Mouse (Mus musculus) regulatory T cell (primary cell): ENCODE measurements at regions not wholly inside any gene's neighbourhood (a gene's known extent, or its start where the extent isn't known, plus 50 kb on each side); places are given as distances from the start of the nearest gene placed in this dataset.
"Not testable (repeated sequence)": the region's sequence is repeated elsewhere in the genome, so short reads cannot be mapped to it uniquely, and the experiment has no call there.

Experiments used
- in situ Hi-C: fragments of 300-600 bp; cut with MboI, MseI; formaldehyde crosslinking; loops from one replicate; pipeline ENCODE4 v1.15.1; 2025; ENCODE audit warnings: high pct_unique_total_duplicates

DNA sequence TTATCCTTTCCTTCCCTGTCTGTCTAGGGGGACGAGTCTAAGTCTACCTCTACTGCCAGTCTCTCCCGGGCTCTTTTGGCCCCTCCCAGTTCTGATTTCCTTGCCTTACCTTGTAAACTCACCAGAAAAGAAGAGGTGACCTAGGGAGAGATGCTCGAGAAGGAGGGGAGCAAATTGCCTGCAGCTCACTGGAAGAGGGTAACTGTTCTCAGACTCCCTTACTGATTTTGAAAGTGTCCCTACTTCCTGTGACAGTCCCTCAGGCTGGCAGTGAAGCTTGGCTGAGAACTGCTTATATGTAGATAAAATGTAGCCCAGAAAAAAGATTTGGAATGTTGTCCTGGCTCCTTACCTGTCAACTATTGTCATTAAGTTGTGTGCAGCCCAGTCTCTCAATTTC, 180.6 kb upstream of the Tab2 start:
- in situ Hi-C loops, result loop anchor here (5.0 kb wide), 1 partner anchor 36 kb away; no protein-coding TSS in a partner anchor

DNA sequence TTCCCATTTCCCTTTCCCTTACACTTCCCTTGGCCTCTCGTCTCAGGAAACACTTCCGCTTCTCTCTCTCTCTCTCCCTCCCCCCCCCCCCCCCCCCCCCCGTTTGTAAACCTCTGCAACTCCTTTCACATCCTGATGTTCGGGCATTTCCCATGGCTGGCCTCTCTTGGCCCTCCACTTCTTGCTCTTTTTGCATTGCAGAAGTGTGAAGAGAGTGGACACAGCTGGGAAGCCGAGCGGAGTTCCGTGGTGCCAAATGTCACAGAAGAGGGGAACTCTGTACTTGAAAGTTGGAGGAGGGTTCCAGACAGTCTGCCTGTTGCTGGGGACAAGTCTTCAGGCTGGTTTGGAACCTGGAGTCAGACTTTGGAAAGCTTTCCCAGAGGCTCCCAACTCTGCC, 179.2 kb upstream of the Tab2 start:
- in situ Hi-C loops, result loop anchor here (5.0 kb wide), 1 partner anchor 37 kb away; no protein-coding TSS in a partner anchor

DNA sequence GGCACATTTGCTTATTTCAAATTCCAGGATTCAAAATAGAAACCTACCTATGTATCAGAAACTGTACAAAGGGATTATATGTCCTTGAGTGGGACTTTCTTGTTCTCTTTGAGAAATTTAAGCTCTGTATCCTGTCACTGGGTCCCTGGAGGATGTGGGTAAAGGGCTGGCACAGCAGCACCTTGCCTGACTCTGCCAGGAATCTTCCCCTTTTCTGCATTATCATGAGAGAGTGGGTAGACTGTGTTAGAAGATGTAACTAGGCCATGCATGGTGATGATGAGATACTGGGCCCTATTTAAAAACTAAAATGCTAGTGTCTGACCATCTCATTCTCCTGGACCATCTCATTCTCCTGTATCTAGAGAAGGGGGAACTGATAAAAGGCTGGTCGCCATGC, 178.4 kb upstream of the Tab2 start:
- in situ Hi-C loops, result no loop called here

GRCm38 (mm10) chr10:8133451-8133952, 177.5 kb upstream of the Tab2 start:
- in situ Hi-C loops, result no loop called here

DNA sequence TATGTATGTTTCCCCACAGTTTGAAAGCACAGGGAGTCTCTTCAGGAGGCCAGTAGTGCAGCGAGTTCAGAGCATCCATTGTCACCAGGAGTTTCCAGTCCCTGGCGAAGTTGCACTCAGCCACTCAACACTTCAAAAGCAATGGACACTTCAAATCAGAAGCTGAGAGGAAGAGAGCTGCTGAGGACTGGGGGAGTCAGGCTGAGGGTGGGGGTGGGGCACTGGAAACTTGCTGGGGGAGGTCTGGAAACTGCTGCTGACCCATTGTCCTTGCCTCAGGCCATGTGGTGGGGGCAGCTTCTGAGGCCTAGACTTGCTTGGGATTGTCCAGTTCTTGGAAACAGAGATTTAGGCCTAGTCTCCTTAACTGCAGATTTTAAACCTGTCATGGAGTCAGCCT, 176.8 kb upstream of the Tab2 start:
- in situ Hi-C loops, result no loop called here

DNA sequence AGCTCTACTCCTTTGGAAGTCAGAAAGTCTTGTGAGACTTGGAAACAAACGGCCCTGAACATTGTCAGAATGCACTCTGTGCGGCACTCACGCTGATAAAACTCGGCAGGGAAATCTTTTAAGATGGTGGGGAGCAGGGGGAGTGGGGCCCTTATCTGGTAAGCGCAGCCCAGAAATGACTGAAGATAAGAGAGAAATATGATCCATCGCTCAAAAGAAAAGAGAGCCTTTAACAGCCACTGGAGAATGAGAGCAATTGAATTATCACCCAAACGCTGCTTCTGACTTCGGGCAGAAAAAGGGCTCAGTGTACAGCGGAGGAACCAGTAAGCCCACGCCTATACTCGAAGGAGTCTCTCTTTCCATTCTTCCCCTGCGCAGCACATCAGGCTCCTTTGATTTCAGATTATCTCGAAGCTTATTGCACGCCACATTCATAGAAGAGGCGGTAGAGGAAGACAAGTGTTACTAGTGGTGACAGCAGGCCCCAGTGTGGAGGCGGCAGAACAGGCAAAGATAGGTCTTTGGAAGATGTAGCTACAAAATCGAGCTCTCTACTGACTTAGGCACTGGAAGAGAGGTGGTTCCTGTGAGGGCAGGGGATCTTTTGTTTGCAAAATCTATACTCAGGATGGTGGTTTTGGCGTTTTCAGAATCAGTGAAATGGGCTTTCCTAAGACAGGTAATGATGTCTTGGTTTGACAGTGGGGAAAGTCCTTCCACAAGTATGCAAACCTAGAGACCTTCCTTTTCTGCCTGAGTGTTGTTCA, 174.6 kb upstream of the Tab2 start:
- in situ Hi-C loops, result no loop called here

GRCm38 (mm10) chr10:8130057-8130456, 174.0 kb upstream of the Tab2 start:
- in situ Hi-C loops, result no loop called here

DNA sequence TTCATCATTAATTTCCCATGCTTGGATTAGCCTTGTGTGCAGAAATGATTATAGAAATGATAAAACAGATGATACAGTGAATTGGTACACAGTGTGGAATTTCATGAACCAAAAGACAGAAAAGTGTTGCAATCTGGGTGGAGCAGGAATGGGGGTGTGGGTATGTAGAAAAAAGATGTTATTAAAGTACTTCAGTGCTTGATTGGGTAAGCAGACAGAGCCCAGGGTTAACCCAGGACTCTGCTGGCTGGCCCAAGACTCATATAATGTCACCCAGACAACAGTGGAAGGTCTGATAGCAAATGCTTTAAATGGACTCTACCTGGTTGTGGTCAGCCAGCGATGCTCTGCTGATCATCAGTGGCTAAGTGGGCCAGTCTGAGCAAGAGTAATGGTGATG, 168.1 kb upstream of the Tab2 start:
- in situ Hi-C loops, result no loop called here

- in situ Hi-C loops, result no loop called here
Observed at GRCm38 (mm10) chr10:8121895-8122294, 165.9 kb upstream of the Tab2 start.

DNA sequence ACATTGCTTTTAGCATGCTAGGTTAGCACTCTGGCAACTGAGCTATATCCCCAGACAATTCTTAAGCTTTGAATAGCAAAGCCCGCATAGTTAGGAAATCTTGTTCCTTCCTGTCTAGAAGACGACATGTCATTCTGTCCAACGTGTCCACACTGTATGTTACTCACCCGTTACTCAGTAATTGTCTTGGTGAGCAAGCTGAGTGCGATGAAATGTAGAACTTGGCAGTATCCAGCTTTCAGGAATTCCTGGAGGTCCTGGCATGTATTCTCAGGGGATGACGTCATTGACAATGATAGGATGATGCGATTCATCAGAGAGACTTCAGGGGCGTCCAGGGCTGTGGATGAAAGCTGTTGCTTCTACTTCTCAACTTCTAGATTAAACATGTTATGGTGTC, 160.8 kb upstream of the Tab2 start:
- in situ Hi-C loops, result no loop called here

DNA sequence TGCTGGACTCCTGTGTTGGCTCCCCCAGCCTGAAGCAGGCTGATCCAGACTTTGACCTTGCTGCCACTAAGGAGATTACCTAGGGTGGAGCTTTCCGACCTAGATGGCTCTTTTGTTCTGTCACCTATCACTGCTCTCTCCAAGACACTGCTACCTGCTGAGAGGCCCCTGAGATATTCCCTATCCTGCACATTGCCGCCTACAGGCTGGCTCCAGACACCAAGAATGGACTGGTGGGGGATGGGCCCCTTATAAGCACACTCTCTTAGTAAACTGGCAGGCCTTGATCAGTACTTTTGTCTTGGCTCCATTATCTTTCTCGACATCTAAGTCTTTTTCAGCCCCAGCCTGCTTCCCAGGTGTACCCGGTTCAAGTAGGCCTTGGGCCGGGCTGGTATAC, 158.9 kb upstream of the Tab2 start:
- in situ Hi-C loops, result not testable (repeated sequence)

DNA sequence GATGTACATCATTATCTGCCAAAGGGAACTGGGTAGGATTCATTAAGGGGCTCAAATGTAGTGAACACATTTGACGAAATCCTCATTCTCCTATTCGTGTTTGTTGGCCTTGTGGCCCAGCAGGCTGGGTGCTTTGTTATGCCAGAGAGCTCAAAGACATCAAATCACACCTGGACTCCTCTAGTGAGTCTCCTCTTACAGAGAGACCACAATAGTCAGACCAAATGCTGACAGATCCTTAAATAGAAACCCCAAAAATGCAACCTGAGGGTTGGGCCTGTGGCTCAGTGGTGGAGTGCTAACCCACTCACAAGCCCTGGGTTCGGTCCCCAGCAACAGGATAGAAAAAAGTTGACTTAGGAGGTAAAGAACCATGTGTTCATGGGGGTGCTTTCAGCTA, 158.5 kb upstream of the Tab2 start:
- in situ Hi-C loops, result no loop called here

DNA sequence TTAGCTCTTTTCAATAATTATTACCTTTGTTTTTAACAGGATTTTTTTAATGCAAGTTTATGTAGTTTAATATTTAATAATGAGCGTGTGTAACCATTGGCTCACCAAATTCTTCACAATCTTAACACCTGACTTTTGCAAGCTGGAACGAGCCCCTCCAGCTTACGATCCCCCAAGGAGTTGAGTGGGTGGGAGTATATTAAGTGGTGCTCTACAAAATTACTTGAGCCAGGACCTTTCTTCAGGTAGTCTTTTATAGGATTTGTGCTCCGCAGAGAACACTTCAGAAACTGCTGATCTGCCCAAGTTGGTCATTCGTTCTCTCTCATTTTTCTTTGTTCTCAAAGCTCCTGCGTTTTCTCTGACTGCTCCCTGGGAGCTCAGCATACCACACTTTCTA, 144.5 kb upstream of the Tab2 start:
- in situ Hi-C loops, result loop anchor here (10.0 kb wide), 1 partner anchor 574 kb away; no protein-coding TSS in a partner anchor

GRCm38 (mm10) chr10:8095924-8096323, 139.9 kb upstream of the Tab2 start:
- in situ Hi-C loops, result no loop called here

DNA sequence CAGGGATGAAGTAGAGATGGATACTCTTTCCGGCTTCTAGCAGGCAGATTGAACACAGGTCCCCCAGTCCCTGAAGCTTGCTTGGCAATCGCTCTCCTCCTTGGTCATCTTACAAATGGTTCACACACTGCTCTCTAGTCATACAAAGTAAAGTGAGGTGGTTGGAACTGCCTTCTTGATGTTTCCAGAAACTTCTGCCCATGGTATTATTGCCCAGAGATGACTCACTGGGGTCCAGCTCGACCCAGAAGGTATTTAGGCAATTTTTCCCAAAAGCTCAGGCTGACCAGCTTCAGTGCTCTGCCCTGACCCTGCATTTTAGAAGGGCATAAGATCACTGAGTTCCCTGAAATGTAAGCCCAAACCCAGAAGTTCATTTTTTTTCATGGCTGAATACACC, 139.2 kb upstream of the Tab2 start:
- in situ Hi-C loops, result no loop called here

DNA sequence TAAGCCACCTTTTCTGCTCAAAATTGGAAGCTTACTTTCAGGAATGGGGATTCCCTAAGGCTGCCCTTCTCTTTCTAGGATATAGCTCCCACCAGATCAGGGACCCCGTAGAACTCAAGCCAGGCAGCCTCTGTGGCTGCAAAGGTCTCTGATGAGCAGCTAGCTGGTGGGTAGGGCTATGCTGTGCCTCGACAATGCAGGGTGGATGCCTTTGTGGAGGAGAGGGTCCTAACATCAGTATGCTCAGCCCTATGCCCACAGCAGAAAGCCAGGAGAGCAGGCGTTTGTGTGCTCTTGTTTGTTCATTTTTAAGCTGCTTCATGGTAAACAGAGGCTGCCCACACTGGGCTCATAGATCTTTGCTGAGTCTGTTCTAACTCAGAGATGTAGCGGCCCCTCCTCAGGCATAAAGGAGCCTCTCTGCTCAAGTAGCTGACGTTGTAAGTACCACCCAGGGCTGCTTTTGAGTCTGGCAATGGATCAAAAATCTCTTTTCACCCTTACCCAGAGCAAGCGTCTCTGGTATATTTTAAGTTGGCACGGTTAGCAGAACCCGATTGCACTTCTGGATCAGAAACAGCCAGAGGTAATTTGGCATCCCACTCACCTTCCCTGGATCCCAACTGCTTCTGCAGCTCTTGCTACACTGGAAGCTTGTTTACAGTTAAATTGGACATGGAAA, 136.0 kb upstream of the Tab2 start:
- in situ Hi-C loops, result no loop called here

DNA sequence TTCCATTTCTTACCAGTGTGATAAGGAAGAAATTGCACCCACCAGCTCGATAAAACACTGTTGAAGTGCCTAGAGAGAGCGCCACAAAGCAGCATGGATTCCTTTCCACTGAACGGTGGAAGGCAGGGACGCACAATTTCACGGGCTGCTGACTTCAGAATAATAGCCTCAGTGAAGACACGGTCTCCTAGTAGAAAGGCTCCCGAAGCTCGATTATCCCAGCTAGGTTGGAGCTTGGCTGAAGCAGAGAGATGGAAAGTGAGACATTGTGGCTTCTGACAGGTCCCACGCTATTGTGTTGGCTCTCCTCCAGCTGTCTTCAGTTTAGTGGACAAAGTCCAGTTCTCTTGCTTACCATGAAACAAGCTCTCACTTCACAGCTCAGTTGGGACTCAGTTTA, 133.3 kb upstream of the Tab2 start:
- in situ Hi-C loops, result no loop called here

GRCm38 (mm10) chr10:8088737-8089136, 132.7 kb upstream of the Tab2 start:
- in situ Hi-C loops, result no loop called here

GRCm38 (mm10) chr10:8088321-8088720, 132.3 kb upstream of the Tab2 start:
- in situ Hi-C loops, result no loop called here

DNA sequence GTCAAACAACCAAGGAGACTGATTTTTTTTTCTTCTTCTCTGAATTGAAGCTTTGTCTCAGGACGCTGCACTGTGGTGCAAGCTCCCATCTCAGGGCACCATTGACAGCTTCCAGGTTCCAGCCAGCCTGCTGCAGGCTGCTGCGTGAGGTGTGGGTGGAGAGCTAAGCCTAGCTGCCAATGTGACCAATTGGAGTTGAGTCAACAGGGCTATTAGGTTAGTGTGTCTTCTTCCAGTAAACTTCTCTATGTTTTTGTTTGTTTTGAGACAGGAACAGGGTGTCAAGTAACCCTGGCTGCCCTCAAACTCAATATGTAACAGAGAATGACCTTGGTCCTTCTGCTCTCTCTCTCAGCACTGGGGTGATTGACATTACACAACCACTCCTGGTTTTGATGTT, 131.1 kb upstream of the Tab2 start:
- in situ Hi-C loops, result no loop called here

DNA sequence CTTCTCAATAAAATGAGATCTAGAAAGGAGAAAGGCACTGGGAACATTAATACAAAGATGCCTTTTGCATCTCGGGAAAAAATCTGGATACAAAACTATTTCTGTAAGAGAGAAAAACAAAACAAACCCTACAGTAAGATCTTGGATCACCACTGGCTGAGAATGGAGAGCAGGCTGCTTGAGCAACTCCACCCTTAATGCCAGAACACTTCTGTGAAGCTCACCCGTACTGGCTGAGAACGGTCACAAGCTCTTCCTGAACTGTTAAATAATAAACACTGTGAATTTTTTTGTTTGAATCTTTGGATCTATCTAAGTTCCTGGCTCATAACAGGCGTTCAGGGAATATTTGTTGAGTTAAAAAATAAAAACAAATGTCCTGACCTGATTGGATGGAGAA, 130.4 kb upstream of the Tab2 start:
- in situ Hi-C loops, result no loop called here

DNA sequence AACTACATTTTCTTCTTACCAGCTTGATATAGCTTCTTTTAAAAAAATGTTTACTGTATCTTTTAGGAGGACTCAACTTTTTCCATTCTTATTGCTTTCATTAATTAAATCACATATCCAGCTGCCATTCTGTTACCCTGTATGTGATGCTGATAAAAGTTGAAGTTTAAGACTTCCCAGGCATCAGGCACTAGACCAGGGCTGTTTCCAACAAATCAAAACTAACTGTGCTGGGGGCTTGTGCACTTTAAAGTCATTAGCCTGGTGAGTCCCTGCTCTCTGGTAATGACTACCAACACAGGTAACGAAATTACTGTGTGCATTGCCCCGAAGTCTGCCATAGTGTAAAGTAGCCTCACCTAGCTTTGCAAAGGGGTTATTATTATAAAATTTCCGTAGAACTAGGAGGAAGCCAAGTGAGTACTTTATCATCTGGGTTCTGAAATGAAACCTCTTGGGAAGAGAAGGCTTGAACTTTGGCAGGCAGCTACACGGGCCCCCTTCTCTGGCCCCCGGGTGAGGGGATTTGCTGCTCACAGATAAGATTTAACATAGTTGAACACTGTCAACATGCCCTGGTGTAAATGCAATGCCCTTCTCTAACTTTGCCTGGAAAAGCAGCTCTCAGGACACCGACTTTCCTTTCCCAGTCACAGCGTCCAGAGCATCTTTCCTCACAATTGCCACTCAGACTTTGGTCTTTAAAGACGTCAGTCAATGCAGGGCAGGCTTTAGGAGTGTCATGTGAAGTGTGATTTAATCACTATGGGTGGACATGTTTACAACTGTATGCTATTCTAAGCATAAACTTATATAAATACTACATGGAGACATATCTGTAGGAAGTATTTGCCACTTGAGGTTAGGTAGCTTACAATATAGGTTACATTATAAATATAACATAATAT, 122.1 kb upstream of the Tab2 start:
- in situ Hi-C loops, result no loop called here
